16 mouse cellular contexts compared by ENCODE assay signal in the genomic region with DNA sequence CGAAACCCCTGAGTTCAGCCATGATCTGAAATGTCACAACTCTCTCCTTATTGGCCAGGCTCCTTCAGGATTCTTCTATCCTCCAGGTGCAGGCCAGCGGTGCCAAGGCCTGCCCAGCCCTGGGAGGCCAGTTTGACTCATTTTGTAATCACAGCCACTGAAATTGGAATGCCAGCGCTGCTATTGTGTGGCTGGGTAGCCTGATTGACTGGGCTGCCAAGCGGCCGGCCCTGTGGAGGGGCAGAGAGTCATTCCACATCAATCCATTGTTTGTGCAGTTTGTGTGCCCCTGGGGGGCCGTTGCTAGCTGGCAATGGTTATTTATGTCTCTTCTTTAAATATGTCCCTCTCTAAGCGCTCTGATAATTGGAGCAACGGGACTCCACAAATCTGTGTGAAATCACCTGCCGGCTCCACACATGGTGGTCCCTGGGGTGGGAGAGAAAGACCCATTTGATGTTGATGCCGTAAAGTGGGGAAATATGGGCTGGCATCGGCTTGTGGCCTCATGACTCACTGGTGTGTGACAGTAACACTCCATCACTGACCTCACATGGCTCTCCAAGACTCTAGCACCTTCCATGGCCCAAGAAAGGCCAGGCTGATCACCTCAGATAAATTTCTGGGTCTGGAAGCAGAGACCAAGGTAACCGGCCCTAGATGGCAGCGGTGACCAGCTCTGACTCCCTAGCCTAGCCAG. TPM values are rescaled to one million over a fixed set of nuclear protein-coding genes. Genes with fewer than 3 reads are reported as not detected.
A peak's percentile ranks its signal among the peaks of the same experiment; 100 is the strongest.
DNase-seq lines count a peak whose midpoint lies in the region; ATAC-seq and TF ChIP-seq lines count a peak whose summit lies in the region.
"Had no signal": no experiment of that assay in that cellular context is flagged by ENCODE, and none has a peak within 500 bp of the region (broad histone marks: within the 10 kb centered on the region; RNA-seq: fewer than 3 reads in every experiment).

No protein-coding gene starts in this region.

- no peak; the same call in 1 of the 2 replicates for TF ChIP-seq CTCF in liver, postnatal 0 days (IDR thresholded peaks at IDR 0.05; ENCODE audit: low read depth)
- TF ChIP-seq CTCF in stomach, postnatal 0 days (IDR thresholded peaks at IDR 0.05; ENCODE audit: low read depth): no peak

- H3K9ac ChIP-seq in hindbrain, embryonic 15.5 days: no peak overlapping the region
- no peak overlapping the region for H3K9ac ChIP-seq in hindbrain, embryonic 12.5 days
- H3K9ac ChIP-seq in liver, postnatal 0 days (replicated peaks): peak overlapping the region; percentile 61
- no peak overlapping the region for H3K9ac ChIP-seq in stomach, postnatal 0 days (ENCODE audit: low read length)
- H3K9ac ChIP-seq: lung, embryonic 14.5 days had no signal

- H3K4me1 ChIP-seq in hindbrain, embryonic 15.5 days (replicated peaks): peaks cover 33% of the 10 kb centered on the region
- peaks cover 5% of the 10 kb centered on the region; the same call in 1 of the 2 replicates for H3K4me1 ChIP-seq in hindbrain, embryonic 12.5 days
- peaks cover 17% of the 10 kb centered on the region for H3K4me1 ChIP-seq in liver, postnatal 0 days (ENCODE audit: insufficient read depth)
- H3K4me1 ChIP-seq in stomach, postnatal 0 days (replicated peaks; ENCODE audit: control insufficient read depth, insufficient read depth): 0 out of 2 replicates have a peak, but pooled peaks cover 2% of the 10 kb centered on the region

- H3K4me2 ChIP-seq in hindbrain, embryonic 15.5 days: no peak overlapping the region
- no peak overlapping the region for H3K4me2 ChIP-seq in hindbrain, embryonic 12.5 days (replicated peaks)
- peak overlapping the region; percentile 60 for H3K4me2 ChIP-seq in liver, postnatal 0 days (ENCODE audit: low read depth, low read length)
- H3K4me2 ChIP-seq in stomach, postnatal 0 days (replicated peaks; ENCODE audit: low read depth): no peak overlapping the region
- H3K4me2 ChIP-seq: lung, embryonic 14.5 days; midbrain, embryonic 11.5 days had no signal

- H3K36me3 ChIP-seq in hindbrain, embryonic 15.5 days: no peaks in the 10 kb centered on the region
- H3K36me3 ChIP-seq in hindbrain, embryonic 12.5 days: peaks cover 2% of the 10 kb centered on the region; the same call in 1 of the 2 replicates
- H3K36me3 ChIP-seq in liver, postnatal 0 days (replicated peaks; ENCODE audit: insufficient read depth, low read length): no peaks in the 10 kb centered on the region; the same call in 1 of the 2 replicates
- peaks cover 2% of the 10 kb centered on the region; the same call in 1 of the 2 replicates for H3K36me3 ChIP-seq in stomach, postnatal 0 days (ENCODE audit: control insufficient read depth, insufficient read depth, low read length)

- no peaks in the 10 kb centered on the region for H3K9me3 ChIP-seq in hindbrain, embryonic 15.5 days
- H3K9me3 ChIP-seq in hindbrain, embryonic 12.5 days (replicated peaks): no peaks in the 10 kb centered on the region
- no peaks in the 10 kb centered on the region for H3K9me3 ChIP-seq in liver, postnatal 0 days (ENCODE audit: low read length)
- H3K9me3 ChIP-seq in stomach, postnatal 0 days (ENCODE audit: control insufficient read depth, low read length): no peaks in the 10 kb centered on the region

- WGBS in hindbrain, embryonic 15.5 days: 42% methylated on average over 13 of the region's 13 CpGs
- 66% methylated on average over 13 of the region's 13 CpGs for WGBS in hindbrain, embryonic 12.5 days
- WGBS in liver, postnatal 0 days (ENCODE audit: insufficient replicate concordance): 78% methylated on average over 13 of the region's 13 CpGs
- 83% methylated on average over 13 of the region's 13 CpGs for WGBS in stomach, postnatal 0 days

- DNase-seq in adipocyte (ENCODE audit: low spot score): peak; percentile 17
- peak; percentile 49 for DNase-seq in adrenal gland, postnatal 25 days
- DNase-seq in liver, postnatal 0 days: no peak
- no peak for DNase-seq in stomach, postnatal 0 days (ENCODE audit: low spot score)
- no peak for DNase-seq in lung, postnatal 10 days
- DNase-seq: heart, postnatal 10 days; kidney, adult 18-20 months; lung, embryonic 14.5 days had no signal

- peak overlapping the region; percentile 5; the same call in 1 of the 2 replicates for H3K27ac ChIP-seq in hindbrain, embryonic 15.5 days (replicated peaks)
- no peak overlapping the region for H3K27ac ChIP-seq in hindbrain, embryonic 12.5 days
- peak overlapping the region; percentile 34; the same call in 1 of the 2 replicates for H3K27ac ChIP-seq in liver, postnatal 0 days (ENCODE audit: low read depth)
- H3K27ac ChIP-seq in stomach, postnatal 0 days (replicated peaks): no peak overlapping the region

- H3K4me3 ChIP-seq in hindbrain, embryonic 15.5 days: no peak overlapping the region
- H3K4me3 ChIP-seq in hindbrain, embryonic 12.5 days: no peak overlapping the region
- H3K4me3 ChIP-seq in liver, postnatal 0 days (ENCODE audit: low read depth, low read length): peak overlapping the region; percentile 46
- H3K4me3 ChIP-seq in stomach, postnatal 0 days (ENCODE audit: low read depth, low read length): no peak overlapping the region

- ATAC-seq in hindbrain, embryonic 15.5 days (ENCODE audit: low FRiP score, low read depth): 0 out of 2 replicates have a peak, but pooled peaks have one; percentile 11
- no peak for ATAC-seq in hindbrain, embryonic 12.5 days (ENCODE audit: low FRiP score)
- ATAC-seq in liver, postnatal 0 days: no peak
- ATAC-seq in stomach, postnatal 0 days (ENCODE audit: low FRiP score, low TSS enrichment): no peak

- no peak for TF ChIP-seq EP300 in liver, postnatal 0 days (IDR thresholded peaks at IDR 0.05; ENCODE audit: low read depth)
- no peak for TF ChIP-seq EP300 in stomach, postnatal 0 days (optimal IDR thresholded peaks at IDR 0.05)

- no peaks in the 10 kb centered on the region for H3K27me3 ChIP-seq in hindbrain, embryonic 15.5 days
- no peaks in the 10 kb centered on the region for H3K27me3 ChIP-seq in hindbrain, embryonic 12.5 days
- no peaks in the 10 kb centered on the region for H3K27me3 ChIP-seq in liver, postnatal 0 days (ENCODE audit: insufficient read depth, low read length)
- no peaks in the 10 kb centered on the region for H3K27me3 ChIP-seq in stomach, postnatal 0 days (ENCODE audit: control insufficient read depth, insufficient read depth, low read length)

RNA-seq across cellular contexts. Expression of a gene that starts 50.5 kb away (rescaled TPM):
- polyA plus RNA-seq in hindbrain, embryonic 15.5 days (2015; fragmentation: Nextera tagmentation; extraction: Ambion mirVana): not detected in 2 replicates
- 0.46 and 0.66 TPM in 2 replicates for polyA plus RNA-seq in hindbrain, embryonic 12.5 days (2016; fragmentation: Nextera tagmentation; extraction: Ambion mirVana)
- total RNA-seq in adrenal gland, postnatal 25 days (2021): not detected in 2 replicates
- polyA plus RNA-seq in liver, postnatal 0 days (2015; fragmentation: Nextera tagmentation; extraction: Ambion mirVana): 56.1 and 57.0 TPM in 2 replicates
- polyA plus RNA-seq in stomach, postnatal 0 days (2015; fragmentation: Nextera tagmentation; extraction: Ambion mirVana): 0.13 and 0.41 TPM in 2 replicates
- total RNA-seq: CH12.LX; gastrocnemius, postnatal 36 days; heart, postnatal 10 days; left cerebral cortex, postnatal 10 days had no signal
- polyA plus RNA-seq: cortical plate, adult 2 months; lung, embryonic 14.5 days; urinary bladder, adult 2 months had no signal

Comparison
In these comparisons a context has a peak if more than half of its experiments do, and no peak if none do; other contexts are left out.
1. H3K27ac ChIP-seq: peak in hindbrain, embryonic 15.5 days (single experiment) and liver, postnatal 0 days (single experiment); none in hindbrain, embryonic 12.5 days (single experiment) and stomach, postnatal 0 days (single experiment).
2. DNase-seq: peak in adipocyte (single experiment) and adrenal gland, postnatal 25 days (single experiment); none in liver, postnatal 0 days (single experiment), stomach, postnatal 0 days (single experiment) and lung, postnatal 10 days (single experiment).
3. RNA of a gene that starts 50.5 kb away (polyA plus RNA-seq): 56.1 to 57.0 TPM in liver, postnatal 0 days; 0.46 to 0.66 TPM in hindbrain, embryonic 12.5 days, 0.13 to 0.41 TPM in stomach, postnatal 0 days and not detected in hindbrain, embryonic 15.5 days; every median in the first group is over 10 times any median in the second.